Mouse (Mus musculus) CD4-positive naive resting alpha-beta T cell, adult 76 days (primary cell): ENCODE data around the gene Olfr411. TPM values are rescaled to one million over a fixed set of nuclear protein-coding genes. Genes with fewer than 3 reads are reported as not detected.

Experiments
- total RNA-seq: library from RNA; stranded (reverse); gene quantifications from one replicate; pipeline ENCODE4 v1.2.4, GENCODE M21; 2023

Olfr411 gene
- total RNA-seq, result not detected

GRCm38 (mm10) chr11:74352550-74352949 is at the start of gene Olfr411:
Gene Olfr411, minus strand, starts transcription at chr11:74352650.

GRCm38 (mm10) chr11:74361769-74362168 is 9.3 kb upstream of the Olfr411 start, which contains the start of gene Olfr412:
Gene Olfr412, plus strand, starts transcription at chr11:74362069.

GRCm38 (mm10) chr11:74337931-74338330 is 14.5 kb downstream of the Olfr411 start, which contains the start of gene Olfr410:
Gene Olfr410, minus strand, starts transcription at chr11:74338031.

Other genes with a start within 250 kb of the Olfr411 start
- not detected for gene Olfr401, start 238.9 kb downstream of the Olfr411 start, total RNA-seq
- not detected for gene Olfr402, start 199.1 kb downstream of the Olfr411 start, total RNA-seq
- gene Olfr403, start 166.4 kb downstream of the Olfr411 start, total RNA-seq, result not detected
- gene Olfr43, start 141.3 kb downstream of the Olfr411 start, total RNA-seq, result not detected
- gene Olfr406, start 92.8 kb downstream of the Olfr411 start, total RNA-seq, result not detected
- gene Olfr59, start 68.9 kb downstream of the Olfr411 start, total RNA-seq, result not detected
- not detected for gene Olfr410, start 14.6 kb downstream of the Olfr411 start, total RNA-seq
- not detected for gene Olfr412, start 9.4 kb upstream of the Olfr411 start, total RNA-seq